Mouse (Mus musculus): ENCODE measurements around the gene Dhx57. TPM values are rescaled to one million over a fixed set of nuclear protein-coding genes. Genes with fewer than 3 reads are reported as not detected.
"Not testable (repeated sequence)": the region's sequence is repeated elsewhere in the genome, so short reads cannot be mapped to it uniquely, and the experiment has no call there.

The Dhx57 gene
- total RNA-seq, 2 experiments from 2014 or later = 6.4 to 7.7 TPM

DNA sequence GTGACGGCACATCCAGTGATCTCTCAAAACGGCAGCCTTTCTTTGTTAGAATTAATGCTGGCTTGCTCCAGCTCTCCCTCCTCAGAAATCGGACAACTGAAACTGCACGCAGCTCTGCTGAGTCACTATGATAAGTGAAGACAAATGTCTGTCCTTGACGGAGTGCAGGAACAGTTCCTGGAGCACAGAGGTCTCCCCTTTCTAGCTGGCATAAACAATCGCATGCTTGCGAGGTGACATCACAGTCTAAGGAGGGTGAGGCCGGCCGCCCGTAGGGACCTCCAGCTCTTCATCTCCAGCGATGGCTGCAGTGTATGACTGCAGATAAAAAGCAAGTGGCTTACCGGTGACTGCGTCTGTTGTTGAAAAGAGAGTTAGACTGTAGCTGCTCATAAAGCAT, 35.1 kb downstream of the Dhx57 start:
- peak; percentile 92 for DNase-seq (ENCODE audit: low spot score)

DNA sequence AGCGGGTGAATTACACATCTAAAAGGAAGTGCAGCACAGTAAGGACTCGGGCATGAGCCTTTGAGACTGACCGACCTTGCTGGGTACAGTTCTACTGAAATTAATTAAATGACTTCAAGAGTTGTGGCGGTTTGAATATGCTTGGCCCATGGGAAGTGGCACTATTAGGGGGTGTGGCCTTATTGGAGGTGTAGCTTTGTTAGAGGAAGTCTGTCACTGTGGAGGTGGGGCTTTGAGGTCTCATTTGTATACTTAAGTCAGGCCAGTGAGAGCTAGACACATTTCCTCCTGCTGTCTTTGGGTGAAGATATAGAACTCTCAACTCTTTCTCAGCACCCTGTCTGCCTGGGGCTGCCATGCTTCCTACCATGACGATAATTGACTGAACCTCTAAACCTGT, 35.9 kb downstream of the Dhx57 start:
- no peak for DNase-seq (ENCODE audit: low spot score)

- peak; percentile 39 for DNase-seq (ENCODE audit: low spot score)
Measured at GRCm38 (mm10) chr17:80252757-80253525, 37.3 kb downstream of the Dhx57 start.

GRCm38 (mm10) chr17:80243116-80243515, 47.2 kb downstream of the Dhx57 start:
- no peak for DNase-seq (ENCODE audit: low spot score)

DNA sequence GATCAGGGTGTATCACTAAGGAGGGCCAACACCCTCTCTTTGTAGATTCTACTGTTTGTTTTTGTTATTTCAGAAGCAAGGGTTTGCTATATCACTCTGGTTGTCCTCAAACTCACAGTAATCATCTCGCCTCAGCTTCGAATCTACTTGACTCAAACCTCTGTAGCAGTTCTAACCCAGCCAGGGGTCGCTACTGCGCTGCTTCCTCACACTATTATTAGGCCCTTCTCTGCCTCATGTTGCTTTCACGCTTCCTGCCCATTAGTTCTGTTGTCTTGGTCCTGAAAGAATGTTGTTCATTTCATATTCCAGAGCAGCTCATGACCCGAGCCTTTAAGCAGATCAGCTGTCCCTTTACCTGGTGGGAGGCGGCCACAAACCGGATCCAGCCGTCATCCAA, 48.7 kb downstream of the Dhx57 start:
- DNase-seq (ENCODE audit: low spot score) = no peak

DNA sequence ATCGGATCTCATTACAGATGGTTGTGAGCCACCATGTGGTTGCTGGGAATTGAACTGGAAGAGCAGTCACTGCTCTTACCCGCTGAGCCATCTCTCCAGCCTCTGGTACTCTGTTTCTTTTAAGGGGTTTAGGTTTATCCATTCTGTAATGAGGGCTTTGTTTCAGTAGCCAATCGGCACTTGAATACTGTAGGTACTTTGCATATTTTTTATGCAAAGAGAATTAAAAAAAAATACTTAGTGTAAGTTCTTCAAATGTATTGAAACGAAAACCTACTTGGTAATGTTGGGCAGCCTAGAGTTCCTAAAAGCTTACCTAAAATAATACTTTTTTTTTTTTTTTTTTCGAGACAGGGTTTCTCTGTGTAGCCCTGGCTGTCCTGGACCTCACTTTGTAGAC, 52.8 kb downstream of the Dhx57 start:
- DNase-seq (ENCODE audit: low spot score) = no peak

- DNase-seq (ENCODE audit: low spot score) = no peak
Measured at GRCm38 (mm10) chr17:80236805-80237204, 53.5 kb downstream of the Dhx57 start.

DNA sequence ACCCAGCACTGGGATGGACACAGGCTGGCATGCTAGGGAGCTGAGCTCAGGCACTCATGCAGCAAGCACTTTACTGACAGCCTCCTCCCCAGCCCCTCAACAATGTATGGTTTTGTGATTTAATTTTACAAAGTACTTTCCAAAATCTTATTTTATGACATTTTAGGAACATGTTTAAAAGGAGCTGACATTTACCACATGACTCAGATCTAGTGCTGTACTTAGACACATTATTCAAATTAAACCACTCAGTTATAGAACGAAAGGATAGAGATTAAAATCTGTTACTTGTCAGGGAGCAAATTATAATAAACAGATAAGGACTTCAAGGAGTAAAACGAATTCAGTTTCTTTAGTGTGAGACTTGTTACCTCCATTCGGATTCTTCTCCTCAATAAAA, 54.8 kb downstream of the Dhx57 start:
- no peak for DNase-seq (ENCODE audit: low spot score)

DNA sequence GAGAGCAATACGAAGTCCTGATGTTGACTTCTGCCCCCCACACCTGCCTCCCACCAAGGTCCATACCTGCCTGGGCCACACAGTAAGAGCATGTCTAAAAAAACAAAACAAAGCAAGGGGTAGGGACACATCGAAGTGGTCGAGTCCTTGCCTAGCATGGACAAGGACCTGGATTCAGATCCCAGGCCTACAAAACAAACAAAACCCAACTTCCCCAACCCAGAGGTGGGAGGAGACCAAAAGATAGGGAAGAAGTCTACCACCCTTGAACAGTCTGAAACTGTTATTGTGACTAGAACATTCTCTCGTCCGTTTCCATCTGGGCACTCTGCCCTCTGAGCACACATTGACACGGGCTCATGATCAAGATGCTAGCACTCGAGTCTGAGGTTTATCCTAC, 55.9 kb downstream of the Dhx57 start:
- no peak for DNase-seq (ENCODE audit: low spot score)

GRCm38 (mm10) chr17:80233844-80234243, 56.4 kb downstream of the Dhx57 start:
- no peak for DNase-seq (ENCODE audit: low spot score)

DNA sequence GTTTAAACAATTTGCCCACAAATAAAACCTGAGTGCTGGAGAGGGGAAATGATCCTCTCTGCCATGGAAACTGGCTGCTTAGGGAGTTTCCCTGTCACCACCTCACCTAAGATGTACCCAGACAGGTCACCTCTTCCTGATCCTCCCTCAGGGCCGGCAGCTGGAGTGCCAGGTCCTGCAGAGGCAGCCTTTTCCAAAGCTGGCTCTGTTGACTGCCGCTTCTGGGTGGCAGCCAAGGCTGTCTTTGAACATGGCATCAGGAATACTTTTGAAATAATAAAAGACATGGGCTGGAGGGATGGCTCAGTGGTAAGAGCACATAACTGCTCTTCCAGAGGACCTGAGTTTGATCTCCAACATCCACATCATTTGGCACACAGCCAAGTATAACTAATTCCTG, 60.9 kb downstream of the Dhx57 start:
- peak; percentile 17 for DNase-seq (ENCODE audit: low spot score)

DNA sequence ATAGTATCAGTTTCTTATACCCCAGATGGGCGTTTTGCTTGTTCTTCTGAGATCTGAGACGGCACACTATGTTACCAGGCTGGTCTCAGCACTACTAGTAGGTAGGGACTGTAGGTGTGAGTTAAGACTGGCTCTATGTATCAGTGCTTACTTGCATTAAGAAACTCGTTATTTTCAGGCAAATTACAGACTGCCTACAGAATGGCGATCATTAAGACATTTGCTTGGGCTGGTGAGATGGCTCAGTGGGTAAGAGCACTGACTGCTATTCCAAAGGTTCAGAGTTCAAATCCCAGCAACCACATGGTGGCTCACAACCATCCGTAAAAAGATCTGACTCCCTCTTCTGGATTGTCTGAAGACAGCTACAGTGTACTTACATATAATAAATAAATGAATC, 65.1 kb downstream of the Dhx57 start:
- DNase-seq (ENCODE audit: low spot score) = not testable (repeated sequence)

DNA sequence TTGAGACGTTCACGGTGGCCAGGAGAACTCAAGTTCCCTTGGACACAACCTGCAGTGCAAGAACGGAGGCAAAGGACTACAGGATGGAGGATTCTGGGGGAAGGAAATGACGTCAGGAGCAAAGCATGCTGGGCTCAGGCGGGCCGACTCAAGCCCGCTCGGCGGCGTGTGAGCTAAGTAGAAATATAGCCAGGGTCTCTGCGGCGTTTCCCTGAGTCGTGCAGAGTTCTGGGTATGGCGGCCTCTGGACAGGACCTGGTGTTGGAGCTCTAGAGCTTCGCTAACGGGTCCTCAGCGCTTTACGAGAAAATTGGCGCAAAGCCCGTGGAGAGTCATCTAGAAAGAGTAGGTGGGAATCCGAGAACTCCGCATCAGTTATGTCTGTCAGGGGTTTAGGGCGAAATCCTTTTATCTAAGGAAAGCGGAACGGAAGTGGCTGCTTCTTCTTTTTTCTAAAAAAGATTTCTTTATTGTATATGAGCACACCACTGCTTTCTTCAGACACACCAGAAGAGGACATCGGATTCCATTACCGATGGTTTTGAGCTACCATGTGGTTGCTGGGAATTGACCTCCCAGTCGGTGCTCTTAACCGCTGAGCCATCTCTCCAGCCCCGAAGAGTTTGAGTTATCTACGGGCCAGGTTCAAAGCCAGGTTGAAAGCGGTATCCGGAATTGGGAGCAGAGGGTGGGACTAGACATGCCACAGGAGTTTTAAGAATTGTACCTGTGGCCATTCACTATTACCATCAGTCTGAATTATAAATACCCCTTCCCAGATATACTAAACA, 65.8 kb downstream of the Dhx57 start, which contains the start of gene Gemin6:
Gemin6 (plus strand) TSS at position 116 of the 791 bp plus-strand sequence.
- DNase-seq (ENCODE audit: low spot score) = peak; percentile 87

- no peak for DNase-seq (ENCODE audit: low spot score)
Measured at GRCm38 (mm10) chr17:80223829-80224228, 66.4 kb downstream of the Dhx57 start.

- DNase-seq (ENCODE audit: low spot score) = no peak
Measured at GRCm38 (mm10) chr17:80221890-80222628, 68.2 kb downstream of the Dhx57 start.

DNA sequence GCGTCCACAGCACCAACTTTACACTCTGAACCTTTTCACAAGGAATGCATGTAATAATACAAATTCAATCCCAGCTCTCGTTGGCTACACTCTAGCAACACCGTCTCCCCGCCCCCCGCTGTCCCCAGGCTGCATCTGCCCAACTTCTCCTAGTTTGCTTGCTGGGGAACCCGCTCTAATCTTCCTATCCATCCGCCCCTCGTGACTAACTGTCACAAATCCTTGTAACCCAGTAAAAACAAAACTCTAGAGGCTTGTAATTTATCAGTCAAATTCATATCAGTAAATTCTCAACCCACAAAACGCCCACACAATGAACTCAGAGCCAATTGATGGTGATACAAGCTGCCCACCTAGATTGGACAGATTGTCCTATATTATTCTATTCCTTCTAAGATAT, 69.1 kb downstream of the Dhx57 start:
- DNase-seq (ENCODE audit: low spot score) = no peak

GRCm38 (mm10) chr17:80220131-80220530, 70.1 kb downstream of the Dhx57 start:
- DNase-seq (ENCODE audit: low spot score) = no peak

- not testable (repeated sequence) for DNase-seq (ENCODE audit: low spot score)
Measured at GRCm38 (mm10) chr17:80213998-80214397, 76.3 kb downstream of the Dhx57 start.

DNA sequence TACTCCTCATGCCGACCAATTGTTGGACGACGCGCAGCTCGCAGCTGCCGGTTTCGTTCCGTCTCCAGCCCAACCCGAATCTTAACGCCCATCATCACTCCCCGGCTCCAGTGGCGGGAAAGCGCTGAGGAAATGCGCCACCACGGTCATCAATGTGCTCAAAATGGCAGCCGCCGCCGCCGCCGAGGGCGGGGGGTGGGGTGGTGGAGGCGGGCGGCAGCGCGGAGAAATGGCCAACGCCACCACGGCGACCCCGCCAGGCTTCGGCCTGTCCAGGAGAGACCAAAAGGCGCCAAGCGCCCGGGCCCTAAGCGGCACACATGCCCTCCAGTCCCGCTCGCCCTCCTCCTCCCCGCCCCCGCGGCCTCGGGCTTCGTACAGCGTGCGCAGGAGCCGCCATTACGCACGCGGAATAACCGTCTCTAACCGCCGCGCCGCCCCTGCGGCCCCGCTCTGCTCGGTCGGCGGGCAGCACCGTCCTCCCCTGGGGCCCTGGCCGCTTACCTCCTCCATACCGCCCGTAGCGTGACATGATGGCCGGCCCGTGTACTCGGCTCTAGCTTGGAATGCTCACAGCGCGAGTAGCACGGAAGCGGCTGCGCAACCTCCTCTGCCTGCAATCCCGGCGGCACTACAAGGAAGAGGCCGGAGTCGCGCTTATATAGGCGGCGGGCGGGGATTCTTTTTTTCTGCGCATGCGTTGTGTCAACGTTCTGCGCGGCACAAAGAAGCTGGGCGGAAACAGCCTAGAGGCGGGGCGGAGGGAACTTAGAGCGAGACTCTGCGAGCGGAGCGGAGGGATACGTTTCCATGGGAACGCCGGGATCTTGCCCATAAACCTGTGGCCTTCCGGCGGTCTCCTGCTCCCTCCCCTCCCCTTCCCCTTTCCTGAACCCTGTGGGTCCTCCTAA, 83.3 kb downstream of the Dhx57 start, which contains the start of the genes Srsf7 and Ttc39d:
Srsf7 (minus strand) TSS at position 637 of the 911 bp plus-strand sequence.
Ttc39d (plus strand) TSS at position 790 of the 911 bp plus-strand sequence.
- DNase-seq (ENCODE audit: low spot score) = peak; percentile 98

DNA sequence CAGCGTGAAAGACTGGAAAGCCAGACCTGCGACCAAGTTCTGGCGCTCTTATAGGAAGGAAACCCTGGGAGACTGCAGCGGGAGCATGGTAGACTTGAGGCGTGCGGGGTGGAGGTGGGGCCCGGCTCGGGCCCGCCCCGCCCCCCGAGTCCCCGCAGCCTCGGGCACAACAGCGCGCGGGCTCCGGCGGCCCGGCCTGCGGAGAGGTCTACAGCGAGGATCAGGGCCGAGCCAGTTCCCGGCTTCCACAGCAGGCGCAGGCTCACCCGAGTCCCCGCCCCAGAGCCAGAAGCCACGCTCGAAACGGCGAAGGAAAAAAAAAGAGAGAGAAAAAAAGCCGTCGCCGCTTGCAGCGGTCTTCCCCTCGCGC, 84.0 kb downstream of the Dhx57 start:
- no peak for DNase-seq (ENCODE audit: low spot score)

DNA sequence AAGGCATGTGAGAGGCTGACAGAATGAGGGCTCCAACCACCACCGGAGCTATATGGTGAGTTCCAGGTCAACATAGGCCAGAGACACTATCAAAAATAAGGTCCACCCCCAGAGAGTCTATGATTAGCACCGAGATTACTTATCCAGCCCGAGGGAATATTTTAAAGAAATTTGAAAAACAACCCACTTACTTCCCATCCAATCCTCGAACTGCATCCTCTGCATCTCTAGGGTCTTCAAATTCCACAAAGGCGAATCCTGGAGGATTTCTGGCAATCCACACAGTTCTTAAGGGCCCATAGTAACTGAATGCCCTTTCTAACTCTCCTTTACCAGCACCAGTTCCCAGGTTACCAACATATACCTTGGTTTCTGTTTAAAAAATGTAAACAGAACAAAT, 84.6 kb downstream of the Dhx57 start:
- no peak for DNase-seq (ENCODE audit: low spot score)

Measured in gastrocnemius, adult 18-20 months (tissue).